Mouse (Mus musculus) limb, embryonic 11.5 days (tissue): ENCODE data around the gene Klhl36. TPM values are rescaled to one million over a fixed set of nuclear protein-coding genes. Genes with fewer than 3 reads are reported as not detected.
"Not testable (repeated sequence)": the region's sequence is repeated elsewhere in the genome, so short reads cannot be mapped to it uniquely, and the experiment has no call there.

ENCODE experiments used
- ATAC-seq: fragments of 200-750 bp; cut with Nextera tagmentation; 2 replicates; pipeline ENCODE4 v1.8.0; 2017; ENCODE audit warnings: low read depth; ENCODE audit not compliant: insufficient number of reproducible peaks, low FRiP score, low TSS enrichment
- DNase-seq: peaks from one replicate; pipeline ENCODE4 v3.0.0-alpha.2; 2015; ENCODE audit warnings: low spot score
- H3K27ac ChIP-seq: fragments of 300-500 bp; sonication (generic); replicated peaks from 2 replicates; pipeline ENCODE4 v1.5.1; 2014; ENCODE audit warnings: low read depth, mild to moderate bottlenecking, low read length
- H3K27me3 ChIP-seq: fragments of 300-500 bp; sonication (generic); 2 replicates; pipeline ENCODE4 v1.6.1; 2014; ENCODE audit warnings: mild to moderate bottlenecking, low read length, mixed read lengths; ENCODE audit not compliant: control insufficient read depth, insufficient read depth
- H3K36me3 ChIP-seq: fragments of 300-500 bp; sonication (generic); 2 replicates; pipeline ENCODE4 v1.6.1; 2014; ENCODE audit warnings: mild to moderate bottlenecking, low read length, moderate library complexity, mixed read lengths; ENCODE audit not compliant: control insufficient read depth, insufficient read depth
- H3K4me1 ChIP-seq: fragments of 300-500 bp; sonication (generic); 2 replicates; pipeline ENCODE4 v1.6.1; 2014; ENCODE audit warnings: low read length, mixed read lengths; ENCODE audit not compliant: control insufficient read depth, insufficient read depth
- H3K4me2 ChIP-seq: fragments of 300-500 bp; sonication (generic); 2 replicates; pipeline ENCODE4 v1.6.1; 2014; ENCODE audit warnings: low read depth, mild to moderate bottlenecking, moderate library complexity; ENCODE audit not compliant: severe bottlenecking
- H3K4me3 ChIP-seq: fragments of 300-500 bp; sonication (generic); 2 replicates; pipeline ENCODE4 v1.5.1; 2014; ENCODE audit warnings: low read depth, low read length
- H3K9ac ChIP-seq: fragments of 300-500 bp; sonication (generic); 2 replicates; pipeline ENCODE4 v1.6.1; 2014; ENCODE audit warnings: mild to moderate bottlenecking, low read length
- H3K9me3 ChIP-seq: fragments of 300-500 bp; sonication (generic); 2 replicates; pipeline ENCODE4 v1.6.1; 2016; ENCODE audit warnings: low read length; ENCODE audit not compliant: control insufficient read depth
- WGBS: fragments of 180-500 bp; shearing (Covaris S2); extraction: QIAGEN DNeasy Blood & Tissue Kit; methylation state at CpG from one replicate; pipeline ENCODE4 v1.1.7; 2014; 5-methylcytosine and 5-hydroxymethylcytosine counted together
- polyA plus RNA-seq: library from polyadenylated mRNA; unstranded; fragments of >200 nt; fragmentation: Nextera tagmentation; extraction: Ambion mirVana; gene quantifications from 2 replicates; pipeline ENCODE4 v1.2.1, GENCODE M21; 2014

Klhl36 gene
- polyA plus RNA-seq, 1 experiment from 2014 or later, result 6.6 TPM

DNA sequence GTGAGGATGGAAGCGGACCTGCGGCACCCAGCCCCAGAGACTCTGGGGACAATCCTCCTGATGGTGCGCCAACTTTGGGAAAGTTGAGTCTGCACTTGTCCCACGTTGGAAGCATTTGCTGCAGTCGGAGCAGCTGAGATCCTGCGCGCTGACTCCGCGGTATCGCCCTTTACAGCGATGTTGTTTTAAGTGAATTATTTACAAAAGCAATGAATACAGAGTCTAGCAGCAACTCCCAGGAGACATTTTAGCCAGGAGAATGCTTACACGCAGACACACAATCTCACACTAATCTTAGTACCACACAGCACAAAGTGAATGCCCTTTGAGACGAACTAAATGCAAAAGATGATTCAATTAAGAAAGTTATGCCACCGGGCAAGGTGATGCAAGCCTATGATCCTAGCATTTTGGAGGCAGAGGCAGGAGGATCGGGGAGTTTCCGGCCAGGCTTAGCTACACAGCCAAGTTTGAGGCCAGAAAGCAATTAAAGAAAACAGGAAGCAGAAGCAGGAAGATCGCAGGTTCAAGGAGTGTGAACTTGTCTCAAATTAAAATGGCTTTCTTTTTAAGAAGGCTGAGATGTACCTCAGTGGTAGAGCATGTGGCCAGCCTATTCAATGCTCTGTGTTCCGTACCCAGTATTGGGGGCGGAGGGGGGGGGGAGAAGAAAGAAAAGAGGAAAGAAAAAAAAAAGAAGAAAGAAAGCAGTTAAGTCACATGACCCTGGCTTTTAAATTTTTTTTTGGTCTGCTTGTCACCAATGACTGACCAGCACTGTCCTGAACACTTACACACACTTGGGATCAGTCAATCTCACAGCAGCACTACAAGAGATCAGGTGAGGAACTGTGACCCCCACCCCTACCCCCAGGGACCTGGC lies 23.7 kb upstream of the Klhl36 start:
- ATAC-seq (no peak), DNase-seq (no peak)
- Histone ChIP-seq H3K9me3 (no peaks in the 10 kb centered on the region), H3K9ac (no peak overlapping the region), H3K4me3 (0 out of 2 replicates have a peak overlapping the region, but pooled peaks have one; percentile 64), H3K36me3 (no peaks in the 10 kb centered on the region), H3K27me3 (no peaks in the 10 kb centered on the region), H3K27ac (0 out of 2 replicates have a peak overlapping the region, but pooled peaks have one; percentile 12), H3K4me2 (peak overlapping the region; percentile 20; the same call in 1 of the 2 replicates), H3K4me1 (peaks cover 14% of the 10 kb centered on the region; the same call in 1 of the 2 replicates)
- WGBS, result 83% methylated on average over 19 of the region's 19 CpGs

DNA sequence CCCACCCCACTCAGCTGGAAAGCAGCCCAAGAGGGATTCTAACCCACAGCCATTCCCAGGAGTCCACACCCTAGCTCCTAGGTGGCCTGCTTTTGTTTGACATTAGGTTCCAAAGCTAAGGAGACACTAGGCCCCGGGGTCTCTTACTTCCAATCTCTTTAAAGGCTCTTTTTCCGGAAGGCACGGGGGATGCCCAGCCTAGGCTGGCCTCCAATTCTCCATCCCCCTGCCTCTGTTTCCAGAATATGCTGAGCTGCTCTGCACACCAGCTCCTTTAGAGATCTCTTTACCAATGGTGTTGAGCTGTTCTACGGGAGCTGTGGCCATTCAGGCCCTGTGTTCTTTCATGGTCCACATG lies 23.1 kb upstream of the Klhl36 start:
- Histone ChIP-seq H3K4me1 (0 out of 2 replicates have a peak, but pooled peaks cover 11% of the 10 kb centered on the region), H3K27ac (peak overlapping the region; percentile 45; the same call in 1 of the 2 replicates), H3K9ac (no peak overlapping the region), H3K4me2 (peak overlapping the region; percentile 95), H3K36me3 (no peaks in the 10 kb centered on the region), H3K4me3 (peak overlapping the region; percentile 64), H3K9me3 (no peaks in the 10 kb centered on the region), H3K27me3 (no peaks in the 10 kb centered on the region)
- WGBS, result 85% methylated on average over 4 of the region's 4 CpGs
- DNase-seq, result no peak
- ATAC-seq, result no peak

DNA sequence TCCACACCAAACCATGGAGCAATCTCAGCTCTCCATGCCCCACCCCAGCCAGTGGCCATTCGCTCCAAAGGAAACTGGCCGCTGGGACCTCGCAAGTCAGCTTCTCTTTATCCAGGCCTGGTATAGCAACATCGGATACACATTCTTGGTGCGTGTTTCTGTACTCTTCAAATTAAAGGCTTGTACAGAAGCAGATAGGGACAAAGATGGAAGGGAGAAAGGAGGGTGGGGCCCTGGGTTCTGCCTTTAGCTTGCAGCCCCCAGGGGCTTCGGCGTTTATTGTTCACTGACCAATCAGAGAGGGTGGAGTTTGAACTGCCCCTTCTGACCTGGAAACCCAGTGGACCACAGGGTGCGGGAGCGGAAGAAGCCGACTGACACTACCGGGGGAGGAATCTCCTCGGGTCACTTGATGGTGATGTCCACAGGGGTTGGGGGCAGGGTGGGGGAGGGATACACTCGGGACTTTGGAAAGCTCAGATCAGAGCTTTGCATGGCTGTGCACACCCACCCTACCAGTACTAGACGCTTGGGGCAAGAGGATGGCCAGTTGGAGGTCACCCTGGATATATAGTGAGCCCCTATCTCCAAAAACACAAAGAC lies 22.5 kb upstream of the Klhl36 start:
- Histone ChIP-seq H3K9ac (peak overlapping the region; percentile 68), H3K4me1 (0 out of 2 replicates have a peak, but pooled peaks cover 11% of the 10 kb centered on the region), H3K27ac (peak overlapping the region; percentile 45; the same call in 1 of the 2 replicates), H3K9me3 (no peaks in the 10 kb centered on the region), H3K4me2 (peak overlapping the region; percentile 95), H3K27me3 (peaks cover 1% of the 10 kb centered on the region), H3K36me3 (no peaks in the 10 kb centered on the region), H3K4me3 (peak overlapping the region; percentile 64)
- ATAC-seq (no peak), DNase-seq (no peak)
- WGBS, result 25% methylated on average over 14 of the region's 14 CpGs

DNA sequence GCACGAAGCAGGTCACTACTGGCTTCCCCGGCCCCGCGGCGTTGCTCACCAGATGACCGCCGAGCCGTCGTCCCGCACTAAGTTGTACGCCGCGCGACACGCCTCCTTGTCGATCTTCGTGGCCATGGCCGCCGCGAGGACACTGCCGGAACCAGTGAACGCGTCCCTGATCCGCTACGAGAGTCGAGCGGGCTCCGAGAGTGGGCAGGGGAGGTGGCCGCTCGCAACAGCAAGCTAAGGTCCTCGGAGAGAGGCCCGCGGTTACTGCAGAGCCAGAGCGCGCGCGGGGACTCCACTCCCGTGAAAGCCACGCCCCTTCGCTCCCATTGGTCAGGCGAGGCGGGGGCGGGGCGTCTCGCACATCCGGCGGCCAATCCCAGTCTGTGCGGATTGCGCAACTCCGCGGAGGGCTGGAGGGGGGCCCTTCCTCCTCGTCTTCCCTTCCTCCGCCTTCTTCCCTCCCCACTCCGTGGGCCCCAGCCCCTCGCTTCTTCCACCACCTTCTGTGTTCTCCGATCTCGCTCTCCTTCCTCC lies 21.7 kb upstream of the Klhl36 start, which contains the start of gene Cotl1:
Gene Cotl1 (minus strand): TSS at position 270 of the 534 bp plus-strand sequence.
- peak; percentile 89 for ATAC-seq
- peak; percentile 97 for DNase-seq
- 0% methylated on average over 51 of the region's 57 CpGs for whole genome bisulfite sequencing
- 0 out of 2 replicates have a peak within 1 kb of the TSS, but pooled peaks have one; percentile 8 for H3K27ac ChIP-seq
- peak within 1 kb of the TSS; percentile 95 for H3K4me2 ChIP-seq
- H3K4me1 ChIP-seq, result 0 out of 2 replicates have a peak, but pooled peaks cover 11% of the 10 kb centered on the region
- no peaks in the 10 kb centered on the region for H3K36me3 ChIP-seq
- peak within 1 kb of the TSS; percentile 68 for H3K9ac ChIP-seq
- H3K4me3 ChIP-seq, result peak within 1 kb of the TSS; percentile 64
- H3K27me3 ChIP-seq, result peaks cover 5% of the 10 kb centered on the region
- H3K9me3 ChIP-seq, result no peaks in the 10 kb centered on the region

DNA sequence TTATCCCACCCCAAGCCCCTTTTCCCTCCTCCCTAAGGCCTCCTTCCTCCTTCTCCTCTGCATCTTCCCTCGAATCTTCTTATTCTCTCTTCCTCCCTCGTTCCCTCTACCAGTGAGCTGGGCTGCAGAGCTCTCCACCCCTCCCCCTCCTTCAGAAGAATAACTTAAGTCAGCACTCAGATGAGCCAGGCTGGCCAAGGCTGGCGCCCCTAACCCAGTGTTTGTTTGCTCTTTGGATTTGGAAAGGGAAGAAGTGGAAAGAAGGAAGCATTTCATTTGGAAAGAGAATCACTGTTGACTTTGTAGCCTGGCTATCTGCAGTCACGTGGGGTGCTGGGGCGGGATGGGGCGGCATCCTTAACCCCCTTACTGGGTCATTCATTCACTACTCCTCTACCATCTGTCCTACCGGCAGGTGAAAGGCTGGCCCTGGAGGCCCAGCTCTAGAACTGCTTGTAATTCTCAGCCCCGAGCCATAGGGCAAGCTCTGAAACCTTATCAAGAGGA lies 21.1 kb upstream of the Klhl36 start:
- Histone ChIP-seq H3K4me1 (0 out of 2 replicates have a peak, but pooled peaks cover 11% of the 10 kb centered on the region), H3K27me3 (peaks cover 5% of the 10 kb centered on the region), H3K27ac (no peak overlapping the region), H3K4me2 (peak overlapping the region; percentile 95), H3K4me3 (peak overlapping the region; percentile 64), H3K9me3 (no peaks in the 10 kb centered on the region), H3K9ac (peak overlapping the region; percentile 17; the same call in 1 of the 2 replicates), H3K36me3 (no peaks in the 10 kb centered on the region)
- ATAC-seq (no peak), DNase-seq (no peak)
- 9% methylated on average over 8 of the region's 8 CpGs for WGBS

DNA sequence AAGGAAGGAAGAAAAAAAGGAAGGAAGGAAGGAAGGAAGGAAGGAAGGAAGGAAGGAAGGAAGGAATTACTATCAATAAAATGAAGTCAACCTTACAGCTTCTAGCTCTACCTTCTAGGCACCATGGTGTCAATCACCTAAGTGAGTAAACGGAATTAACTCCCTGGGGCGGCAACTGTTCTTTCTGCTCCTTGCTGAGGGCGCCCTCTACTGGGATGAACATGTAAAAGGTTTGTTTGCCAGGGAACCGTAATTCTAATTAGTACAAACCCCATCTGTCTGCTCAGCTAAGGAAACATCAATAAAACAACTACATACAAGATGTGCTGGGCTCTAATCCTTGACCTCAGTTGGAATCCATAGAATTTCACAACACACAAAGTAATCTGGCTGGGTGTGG lies 18.6 kb upstream of the Klhl36 start:
- Histone ChIP-seq H3K9me3 (no peaks in the 10 kb centered on the region), H3K4me2 (no peak overlapping the region), H3K4me1 (0 out of 2 replicates have a peak, but pooled peaks cover 3% of the 10 kb centered on the region), H3K27me3 (peaks cover 5% of the 10 kb centered on the region), H3K36me3 (no peaks in the 10 kb centered on the region), H3K4me3 (no peak overlapping the region), H3K9ac (no peak overlapping the region), H3K27ac (no peak overlapping the region)
- 3% methylated on average over 4 of the region's 4 CpGs for WGBS
- peak; percentile 77 for DNase-seq
- no peak for ATAC-seq

DNA sequence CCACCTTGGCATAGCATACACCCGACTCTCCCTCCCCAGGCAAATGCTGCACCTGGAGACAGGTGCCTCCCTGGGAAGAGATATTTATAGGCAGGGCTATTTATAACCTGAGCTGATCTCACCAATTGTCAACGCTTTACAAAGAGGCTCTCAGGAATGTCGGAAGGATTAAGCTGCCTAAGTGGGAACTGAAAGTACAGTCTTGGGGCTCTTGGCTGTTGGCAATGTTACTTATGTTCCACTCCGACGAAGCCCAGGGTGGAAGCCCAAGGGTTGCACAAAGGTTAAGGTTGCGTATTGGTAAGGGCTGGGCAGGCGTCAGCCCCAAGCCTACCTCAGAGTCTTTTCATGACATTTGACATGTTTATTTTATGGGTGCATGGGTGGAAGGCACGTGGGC lies 17.5 kb upstream of the Klhl36 start:
- H3K4me3 ChIP-seq, result no peak overlapping the region
- no peaks in the 10 kb centered on the region for H3K36me3 ChIP-seq
- no peak for ATAC-seq
- peaks cover 5% of the 10 kb centered on the region for H3K27me3 ChIP-seq
- 58% methylated on average over 8 of the region's 8 CpGs for WGBS
- no peak overlapping the region for H3K27ac ChIP-seq
- H3K9me3 ChIP-seq, result no peaks in the 10 kb centered on the region
- H3K4me1 ChIP-seq, result no peaks in the 10 kb centered on the region
- no peak overlapping the region for H3K9ac ChIP-seq
- no peak overlapping the region for H3K4me2 ChIP-seq
- DNase-seq, result no peak

DNA sequence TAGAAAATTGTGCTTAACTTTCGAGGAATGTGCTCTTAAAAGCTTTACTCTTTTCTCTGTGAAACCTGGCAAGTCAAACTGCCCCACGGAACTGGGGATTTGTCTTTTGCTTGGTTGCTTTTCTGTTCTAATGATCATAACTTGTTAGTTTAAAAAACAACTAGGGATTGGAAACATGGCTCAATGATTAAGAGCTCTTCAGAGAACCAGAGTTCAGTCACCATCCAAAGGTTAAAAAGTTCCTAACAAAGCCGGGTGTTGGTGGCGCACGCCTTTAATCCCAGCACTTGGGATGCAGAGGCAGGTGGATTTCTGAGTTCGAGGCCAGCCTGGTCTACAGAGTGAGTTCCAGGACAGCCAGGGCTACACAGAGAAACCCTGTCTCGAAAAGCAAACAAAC lies 16.3 kb upstream of the Klhl36 start:
- not testable (repeated sequence) for DNase-seq, H3K4me3 ChIP-seq, H3K4me2 ChIP-seq, H3K9ac ChIP-seq, H3K4me1 ChIP-seq, H3K36me3 ChIP-seq, ATAC-seq, H3K27me3 ChIP-seq, H3K27ac ChIP-seq, H3K9me3 ChIP-seq
- 81% methylated on average over 7 of the region's 7 CpGs for WGBS
